Mouse (Mus musculus) kidney, postnatal 14 days (tissue): ENCODE measurements around the gene BC035044.
"Not testable (repeated sequence)": the region's sequence is repeated elsewhere in the genome, so short reads cannot be mapped to it uniquely, and the experiment has no call there.

Experiments used
- DNase-seq: peaks from one replicate; pipeline ENCODE4 v3.0.0; 2022; ENCODE audit warnings: mixed read lengths

The BC035044 gene

GRCm38 (mm10) chr6:128826781-128827180 is 64.1 kb downstream of the BC035044 start:
- no peak for DNase-seq

GRCm38 (mm10) chr6:128826132-128826531 is 64.8 kb downstream of the BC035044 start, which contains the start of the genes Gm44511 and Klrb1b:
TSS of gene Gm44511 (minus strand) at chr6:128826315.
TSS of gene Klrb1b (minus strand) at chr6:128826331.
- DNase-seq = no peak

- no peak for DNase-seq
Observed at GRCm38 (mm10) chr6:128818083-128818802, 72.7 kb downstream of the BC035044 start.

- DNase-seq = peak; percentile 52
Observed at GRCm38 (mm10) chr6:128808532-128808931, 82.4 kb downstream of the BC035044 start.

- no peak for DNase-seq
Observed at GRCm38 (mm10) chr6:128807021-128807420, 83.9 kb downstream of the BC035044 start.

GRCm38 (mm10) chr6:128804823-128805640 is 85.9 kb downstream of the BC035044 start:
- peak; percentile 81 for DNase-seq

- DNase-seq = peak; percentile 95
Observed at GRCm38 (mm10) chr6:128802999-128803857, 87.7 kb downstream of the BC035044 start.

- DNase-seq = no peak
Observed at GRCm38 (mm10) chr6:128802557-128802956, 88.4 kb downstream of the BC035044 start.

GRCm38 (mm10) chr6:128800696-128801095 is 90.2 kb downstream of the BC035044 start:
- DNase-seq = not testable (repeated sequence)

- DNase-seq = no peak
Observed at GRCm38 (mm10) chr6:128799896-128800270, 91.0 kb downstream of the BC035044 start.

- DNase-seq = peak; percentile 90
Observed at GRCm38 (mm10) chr6:128799144-128799895, 91.6 kb downstream of the BC035044 start.
